Mouse (Mus musculus) liver, adult 2 months (tissue): Measurements from ENCODE around the gene Spata48.

Source experiments
- CTCF ChIP-seq: fragments of 200-500 bp; IDR thresholded peaks from 2 replicates; pipeline ENCODE4 v1.5.1; 2011; ENCODE audit warnings: low read depth, low read length, control low read depth
- POLR2A ChIP-seq: fragments of 200-500 bp; IDR thresholded peaks from 2 replicates; pipeline ENCODE4 v1.6.1; 2011; ENCODE audit warnings: low read length, control low read depth; ENCODE audit not compliant: insufficient read depth; ENCODE audit errors: extremely low read depth

- TF ChIP-seq CTCF (no peak), POLR2A (no peak)
These were observed 74.4 kb downstream of the Spata48 start for GRCm38 (mm10) chr11:11536295-11536694.
